Mouse (Mus musculus): Measurements from ENCODE around the gene Atrn. TPM values are rescaled to one million over a fixed set of nuclear protein-coding genes. Genes with fewer than 3 reads are reported as not detected.

The Atrn gene
- total RNA-seq, 2 experiments from 2014 or later = 32.9 to 38.9 TPM

Small RNA genes within 50 kb of the gene (microRNA-seq; reads per million reads assigned to microRNA genes)
- not detected for gene Mir6973b

Other genes with a start within 250 kb of the Atrn start
- gene Ddrgk1, start 241.8 kb upstream of the Atrn start, total RNA-seq (2021) = 100 to 1,000 TPM; 199 to 232 TPM
- 10 to 100 TPM; 28.1 to 31.2 TPM for gene Itpa, start 238.9 kb upstream of the Atrn start, total RNA-seq (2021)
- 1 to 10 TPM; 3.2 to 3.3 TPM for gene Slc4a11, start 209.0 kb upstream of the Atrn start, total RNA-seq (2021)
- gene 4930402H24Rik, start 89 bp upstream of the Atrn start, total RNA-seq (2021) = 10 to 100 TPM; 31.3 to 39.4 TPM
- 1 to 10 TPM; 4.1 to 4.6 TPM for gene Gfra4, start 136.6 kb downstream of the Atrn start, total RNA-seq (2021)
- gene Adam33, start 157.3 kb downstream of the Atrn start, total RNA-seq (2021) = 1 to 10 TPM; 2.4 to 3.8 TPM
- gene Siglec1, start 180.3 kb downstream of the Atrn start, total RNA-seq (2021) = 1 to 10 TPM; 4.2 to 4.7 TPM
- 10 to 100 TPM in 1 of 2 experiments, 1 to 10 TPM in 1; 7.7 to 12.3 TPM for gene Hspa12b, start 220.8 kb downstream of the Atrn start, total RNA-seq (2021)
- gene Gm11037, start 227.0 kb downstream of the Atrn start, total RNA-seq (2021) = not detected